Mouse (Mus musculus) kidney, embryonic 14.5 days (tissue): Measurements from ENCODE around the gene 5031439G07Rik. TPM values are rescaled to one million over a fixed set of nuclear protein-coding genes. Genes with fewer than 3 reads are reported as not detected.
"Not testable (repeated sequence)": the region's sequence is repeated elsewhere in the genome, so short reads cannot be mapped to it uniquely, and the experiment has no call there.

Source experiments
- ATAC-seq: fragments of 200-750 bp; cut with Nextera tagmentation; 2 replicates; pipeline ENCODE4 v1.8.0; 2017; ENCODE audit warnings: moderate number of reproducible peaks, mild to moderate bottlenecking, moderate TSS enrichment, moderate library complexity; ENCODE audit not compliant: low FRiP score, low TSS enrichment
- H3K27ac ChIP-seq: fragments of 300-500 bp; sonication (generic); 2 replicates; pipeline ENCODE4 v1.5.1; 2014; ENCODE audit warnings: low read depth, mild to moderate bottlenecking, low read length, moderate library complexity, mixed read lengths
- H3K27me3 ChIP-seq: fragments of 300-500 bp; sonication (generic); 2 replicates; pipeline ENCODE4 v1.6.1; 2014; ENCODE audit warnings: mild to moderate bottlenecking, low read length; ENCODE audit not compliant: control insufficient read depth, insufficient read depth
- H3K36me3 ChIP-seq: fragments of 300-500 bp; sonication (generic); 2 replicates; pipeline ENCODE4 v1.6.1; 2014; ENCODE audit warnings: low read length, mixed read lengths; ENCODE audit not compliant: control insufficient read depth, insufficient read depth
- H3K4me1 ChIP-seq: fragments of 300-500 bp; sonication (generic); 2 replicates; pipeline ENCODE4 v1.6.1; 2014; ENCODE audit warnings: low read length, mixed read lengths; ENCODE audit not compliant: control insufficient read depth, insufficient read depth
- H3K4me2 ChIP-seq: fragments of 300-500 bp; sonication (generic); replicated peaks from 2 replicates; pipeline ENCODE4 v1.6.1; 2014; ENCODE audit warnings: low read depth, mild to moderate bottlenecking, low read length
- H3K4me3 ChIP-seq: fragments of 300-500 bp; sonication (generic); 2 replicates; pipeline ENCODE4 v1.5.1; 2014; ENCODE audit warnings: mild to moderate bottlenecking, low read length
- H3K9ac ChIP-seq: fragments of 300-500 bp; sonication (generic); 2 replicates; pipeline ENCODE4 v1.6.1; 2014; ENCODE audit warnings: low read depth, mild to moderate bottlenecking, low read length, moderate library complexity
- H3K9me3 ChIP-seq: fragments of 300-500 bp; sonication (generic); 2 replicates; pipeline ENCODE4 v1.6.1; 2016; ENCODE audit warnings: low read length; ENCODE audit not compliant: control insufficient read depth
- WGBS: fragments of 180-500 bp; shearing (Covaris S2); extraction: QIAGEN DNeasy Blood & Tissue Kit; methylation state at CpG from one replicate; pipeline ENCODE4 v1.1.7; 2014; 5-methylcytosine and 5-hydroxymethylcytosine counted together
- polyA plus RNA-seq: library from polyadenylated mRNA; unstranded; fragments of >200 nt; fragmentation: Nextera tagmentation; extraction: Ambion mirVana; gene quantifications from 2 replicates; pipeline ENCODE4 v1.2.1, GENCODE M21; 2014

5031439G07Rik gene
- polyA plus RNA-seq, 1 experiment from 2014 or later, result 6.6 TPM

DNA sequence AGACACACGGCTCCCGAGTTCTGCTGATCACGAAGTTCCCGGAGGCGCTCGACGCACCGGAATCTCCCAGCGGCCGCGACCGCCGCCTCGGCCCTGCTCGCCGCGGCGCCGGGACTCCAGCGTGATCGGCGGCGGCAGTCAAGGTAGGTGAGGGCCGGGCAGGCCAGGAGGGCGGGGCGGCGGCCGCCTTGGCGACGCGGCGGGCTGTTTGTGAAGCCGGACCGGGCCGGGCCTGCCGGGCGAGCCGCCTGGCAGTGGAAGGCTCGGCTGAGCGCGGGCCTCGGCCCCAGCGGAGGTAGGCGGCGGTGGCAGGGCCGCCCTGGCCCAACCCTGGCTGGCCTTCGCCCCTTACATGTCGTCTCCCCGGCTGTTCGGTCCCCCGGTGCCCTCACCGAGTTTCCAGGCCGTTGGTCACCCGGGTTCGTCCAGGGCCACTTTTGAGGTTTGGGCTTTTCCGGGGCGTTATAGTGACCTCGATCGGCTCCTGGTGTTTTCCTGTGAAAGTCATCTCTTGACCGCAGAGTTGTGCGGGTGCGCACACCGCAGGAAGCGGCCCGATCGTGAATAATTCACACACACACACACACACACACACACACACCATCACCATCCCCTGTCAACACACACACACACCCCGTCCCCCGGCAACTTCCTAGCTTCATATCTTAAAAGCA is 64.7 kb downstream of the 5031439G07Rik start:
- H3K9me3 ChIP-seq, result no peaks in the 10 kb centered on the region
- peak overlapping the region; percentile 98 for H3K27ac ChIP-seq
- H3K4me2 ChIP-seq, result peak overlapping the region; percentile 89
- 0 out of 2 replicates have a peak, but pooled peaks cover 12% of the 10 kb centered on the region for H3K4me1 ChIP-seq
- peaks cover 19% of the 10 kb centered on the region for H3K36me3 ChIP-seq
- H3K9ac ChIP-seq, result peak overlapping the region; percentile 97
- under 1% methylated on average over 55 of the region's 68 CpGs for WGBS
- ATAC-seq, result peak; percentile 69
- H3K27me3 ChIP-seq, result no peaks in the 10 kb centered on the region
- H3K4me3 ChIP-seq, result peak overlapping the region; percentile 99

- ATAC-seq, result peak; percentile 90
- Histone ChIP-seq H3K27me3 (no peaks in the 10 kb centered on the region), H3K4me2 (peak within 1 kb of the TSS; percentile 89), H3K4me3 (peak within 1 kb of the TSS; percentile 99), H3K4me1 (0 out of 2 replicates have a peak, but pooled peaks cover 12% of the 10 kb centered on the region), H3K36me3 (peaks cover 13% of the 10 kb centered on the region), H3K9ac (peak within 1 kb of the TSS; percentile 97), H3K27ac (peak within 1 kb of the TSS; percentile 98), H3K9me3 (no peaks in the 10 kb centered on the region)
- under 1% methylated on average over 59 of the region's 60 CpGs for WGBS
Observed at GRCm38 (mm10) chr15:84922884-84923507, 65.4 kb downstream of the 5031439G07Rik start, which contains the start of gene Nup50. Gene Nup50 (plus strand): TSS chr15:84923411.

DNA sequence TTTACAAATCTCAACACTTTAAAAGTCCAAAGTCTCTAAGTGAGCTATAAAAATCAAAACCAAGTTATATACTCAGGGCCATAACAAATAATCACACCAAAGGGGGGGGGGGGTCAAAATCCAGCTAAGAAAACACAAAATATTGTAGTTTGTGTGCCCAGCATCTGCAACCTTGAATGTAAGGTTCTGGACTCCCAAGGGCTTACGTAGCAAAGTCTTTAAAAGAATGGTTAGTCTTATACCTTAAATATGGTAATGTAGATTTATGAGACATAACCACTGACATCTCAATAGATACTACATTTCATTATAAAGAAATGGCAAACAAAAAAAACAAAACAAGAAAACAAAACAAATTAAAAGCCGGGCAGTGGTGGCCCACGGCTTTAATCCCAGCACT is 68.4 kb downstream of the 5031439G07Rik start, which contains the start of gene Gm29666:
Gene Gm29666 (minus strand): TSS at position 101 of the 400 bp plus-strand sequence.
- Histone ChIP-seq H3K36me3 (no peaks in the 10 kb centered on the region), H3K4me2 (no peak within 1 kb of the TSS), H3K27ac (no peak within 1 kb of the TSS), H3K4me3 (no peak within 1 kb of the TSS), H3K4me1 (0 out of 2 replicates have a peak, but pooled peaks cover 9% of the 10 kb centered on the region), H3K27me3 (no peaks in the 10 kb centered on the region), H3K9ac (no peak within 1 kb of the TSS), H3K9me3 (no peaks in the 10 kb centered on the region)
- 96% methylated on average over 3 of the region's 3 CpGs for WGBS
- no peak for ATAC-seq

DNA sequence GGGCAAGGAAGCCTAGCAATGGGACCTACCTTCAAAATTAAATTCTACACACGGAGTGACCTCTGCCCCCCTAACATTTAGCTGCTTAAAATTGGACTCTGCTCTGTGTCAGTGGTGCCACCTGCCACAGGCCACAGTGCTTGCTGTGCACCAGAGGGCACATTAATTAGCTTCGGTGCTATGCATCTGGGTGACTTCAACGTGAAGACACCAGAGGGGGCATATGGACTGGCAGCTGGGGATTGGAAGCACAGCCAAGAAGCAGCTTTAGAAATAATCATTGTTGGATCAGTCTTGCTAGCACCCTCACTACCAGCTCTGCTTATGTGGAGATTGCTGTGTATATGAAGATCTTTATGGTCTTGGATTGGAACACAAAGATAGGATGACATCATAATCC is 75.2 kb downstream of the 5031439G07Rik start:
- no peak overlapping the region for H3K9ac ChIP-seq
- H3K4me2 ChIP-seq, result no peak overlapping the region
- 93% methylated on average over 3 of the region's 3 CpGs for WGBS
- H3K27ac ChIP-seq, result no peak overlapping the region
- H3K27me3 ChIP-seq, result no peaks in the 10 kb centered on the region
- no peaks in the 10 kb centered on the region for H3K36me3 ChIP-seq
- no peaks in the 10 kb centered on the region for H3K9me3 ChIP-seq
- H3K4me3 ChIP-seq, result no peak overlapping the region
- no peak for ATAC-seq
- no peaks in the 10 kb centered on the region for H3K4me1 ChIP-seq

GRCm38 (mm10) chr15:84903843-84904385 is 84.4 kb downstream of the 5031439G07Rik start:
- no peak overlapping the region for H3K9ac ChIP-seq
- H3K4me2 ChIP-seq, result no peak overlapping the region
- ATAC-seq, result no peak
- WGBS, result 81% methylated on average over 7 of the region's 7 CpGs
- no peak overlapping the region for H3K4me3 ChIP-seq
- H3K4me1 ChIP-seq, result no peaks in the 10 kb centered on the region
- no peak overlapping the region for H3K27ac ChIP-seq
- no peaks in the 10 kb centered on the region for H3K27me3 ChIP-seq
- H3K9me3 ChIP-seq, result no peaks in the 10 kb centered on the region
- H3K36me3 ChIP-seq, result no peaks in the 10 kb centered on the region

- H3K9me3 ChIP-seq, result no peaks in the 10 kb centered on the region
- no peaks in the 10 kb centered on the region for H3K36me3 ChIP-seq
- H3K27me3 ChIP-seq, result no peaks in the 10 kb centered on the region
- H3K4me1 ChIP-seq, result no peaks in the 10 kb centered on the region
- no peak overlapping the region for H3K9ac ChIP-seq
- 29% methylated on average over 7 of the region's 7 CpGs for WGBS
- ATAC-seq, result no peak
- H3K4me3 ChIP-seq, result no peak overlapping the region
- no peak overlapping the region for H3K27ac ChIP-seq
- H3K4me2 ChIP-seq, result no peak overlapping the region
Observed at GRCm38 (mm10) chr15:84898077-84898476, 90.3 kb downstream of the 5031439G07Rik start.

- Histone ChIP-seq H3K36me3 (no peaks in the 10 kb centered on the region), H3K4me2 (no peak overlapping the region), H3K27ac (no peak overlapping the region), H3K4me3 (no peak overlapping the region), H3K27me3 (no peaks in the 10 kb centered on the region), H3K9ac (no peak overlapping the region), H3K9me3 (no peaks in the 10 kb centered on the region), H3K4me1 (no peaks in the 10 kb centered on the region)
- ATAC-seq, result no peak
- 82% methylated on average over 1 of the region's 1 CpGs for WGBS
Observed at GRCm38 (mm10) chr15:84896664-84897063, 91.7 kb downstream of the 5031439G07Rik start.

DNA sequence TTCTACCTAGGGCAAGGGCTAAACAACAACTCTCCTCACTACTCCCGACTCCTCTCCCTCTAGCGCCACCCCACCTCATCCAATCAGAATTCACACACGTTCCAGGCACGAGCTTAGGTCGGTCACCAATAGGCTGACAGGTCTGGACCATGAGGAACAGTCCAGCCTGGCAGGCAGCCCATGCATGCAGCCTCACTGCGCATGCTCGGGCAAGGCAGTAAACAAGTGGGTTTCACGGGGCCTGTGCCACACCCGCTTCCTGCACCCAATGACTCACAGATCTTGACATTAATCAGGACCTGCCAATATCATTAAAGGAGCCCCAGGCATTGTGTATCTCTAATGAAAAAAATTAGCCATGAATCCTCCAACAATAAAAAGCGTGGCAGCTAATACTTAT is 92.1 kb downstream of the 5031439G07Rik start:
- not testable (repeated sequence) for H3K4me3 ChIP-seq, H3K9ac ChIP-seq, H3K9me3 ChIP-seq, H3K27ac ChIP-seq, H3K4me1 ChIP-seq, ATAC-seq, H3K36me3 ChIP-seq, H3K4me2 ChIP-seq, H3K27me3 ChIP-seq
- 77% methylated on average over 10 of the region's 10 CpGs for WGBS
